Mouse (Mus musculus): ENCODE results near the gene Tulp3. TPM values are rescaled to one million over a fixed set of nuclear protein-coding genes. Genes with fewer than 3 reads are reported as not detected.

Gene Tulp3
- polyA plus RNA-seq (2014; fragmentation: Nextera tagmentation; extraction: Ambion mirVana): 22.0 and 23.1 TPM in 2 replicates

DNA sequence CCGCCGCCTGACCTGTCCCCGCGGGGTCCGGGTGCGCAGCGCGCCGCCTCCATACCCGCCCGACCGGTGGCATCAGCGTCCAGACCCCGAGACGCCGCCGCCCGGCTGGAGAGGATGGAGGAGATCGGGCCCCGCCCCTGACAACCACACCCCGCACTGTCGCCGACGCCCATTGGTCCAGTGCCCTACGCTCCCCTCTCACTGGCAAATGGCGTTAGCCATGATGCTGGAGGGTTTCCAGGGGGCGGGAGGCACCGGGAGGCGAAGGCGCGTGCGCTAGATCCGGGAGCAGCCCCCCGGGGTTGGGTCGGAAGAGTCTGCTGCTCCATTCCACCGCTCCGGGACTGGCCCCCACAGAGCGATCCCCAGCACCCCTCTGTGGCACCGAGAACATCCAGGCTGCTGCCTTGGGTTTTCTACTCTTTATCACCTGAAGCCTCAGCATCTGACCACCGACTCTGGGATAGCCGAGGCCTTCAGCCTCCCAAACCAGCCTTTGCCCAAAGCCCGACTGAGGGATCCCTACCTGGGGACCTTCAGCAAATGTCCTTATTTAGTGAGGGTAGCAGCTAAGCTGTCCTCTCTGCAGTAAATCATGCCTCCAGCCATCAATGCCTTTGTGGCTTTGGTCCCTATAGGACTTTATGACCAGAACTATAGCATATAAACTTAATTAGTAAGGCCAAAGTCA, at the start of gene Tulp3:
Gene Tulp3 (minus strand): TSS at position 126 of the 691 bp plus-strand sequence.
- H3K9me3 ChIP-seq (ENCODE audit: low read depth, low read length): no peaks in the 10 kb centered on the region
- peaks cover 29% of the 10 kb centered on the region for H3K36me3 ChIP-seq (ENCODE audit: insufficient read depth)
- peak within 1 kb of the TSS; percentile 81 for H3K4me2 ChIP-seq
- under 1% methylated on average over 42 of the region's 42 CpGs for WGBS
- peak within 1 kb of the TSS; percentile 71 for H3K9ac ChIP-seq
- DNase-seq (peak; percentile 98), ATAC-seq (ENCODE audit: insufficient read depth) (peak; percentile 99)
- TF ChIP-seq CTCF (IDR thresholded peaks at IDR 0.05; ENCODE audit: low read depth): no peak
- H3K27me3 ChIP-seq (ENCODE audit: insufficient read depth, low read length): no peaks in the 10 kb centered on the region
- 0 out of 2 replicates have a peak, but pooled peaks cover 3% of the 10 kb centered on the region for H3K4me1 ChIP-seq (ENCODE audit: insufficient read depth)
- peak within 1 kb of the TSS; percentile 74 for H3K4me3 ChIP-seq (ENCODE audit: low read depth, low read length)
- H3K27ac ChIP-seq (ENCODE audit: low read depth): peak within 1 kb of the TSS; percentile 88

- Histone ChIP-seq H3K36me3 (ENCODE audit: insufficient read depth) (peaks cover 34% of the 10 kb centered on the region), H3K27ac (ENCODE audit: low read depth) (no peak overlapping the region), H3K27me3 (ENCODE audit: insufficient read depth, low read length) (no peaks in the 10 kb centered on the region), H3K9ac (no peak overlapping the region), H3K9me3 (ENCODE audit: low read depth, low read length) (no peaks in the 10 kb centered on the region), H3K4me1 (ENCODE audit: insufficient read depth) (no peaks in the 10 kb centered on the region), H3K4me3 (ENCODE audit: low read depth, low read length) (no peak overlapping the region), H3K4me2 (no peak overlapping the region)
- DNase-seq: peak; percentile 15
- no peak for TF ChIP-seq CTCF (IDR thresholded peaks at IDR 0.05; ENCODE audit: low read depth)
- 51% methylated on average over 5 of the region's 5 CpGs for WGBS
- no peak for ATAC-seq (ENCODE audit: insufficient read depth)
Observed at GRCm38 (mm10) chr6:128404708-128405107, 49.1 kb upstream of the Tulp3 start.

DNA sequence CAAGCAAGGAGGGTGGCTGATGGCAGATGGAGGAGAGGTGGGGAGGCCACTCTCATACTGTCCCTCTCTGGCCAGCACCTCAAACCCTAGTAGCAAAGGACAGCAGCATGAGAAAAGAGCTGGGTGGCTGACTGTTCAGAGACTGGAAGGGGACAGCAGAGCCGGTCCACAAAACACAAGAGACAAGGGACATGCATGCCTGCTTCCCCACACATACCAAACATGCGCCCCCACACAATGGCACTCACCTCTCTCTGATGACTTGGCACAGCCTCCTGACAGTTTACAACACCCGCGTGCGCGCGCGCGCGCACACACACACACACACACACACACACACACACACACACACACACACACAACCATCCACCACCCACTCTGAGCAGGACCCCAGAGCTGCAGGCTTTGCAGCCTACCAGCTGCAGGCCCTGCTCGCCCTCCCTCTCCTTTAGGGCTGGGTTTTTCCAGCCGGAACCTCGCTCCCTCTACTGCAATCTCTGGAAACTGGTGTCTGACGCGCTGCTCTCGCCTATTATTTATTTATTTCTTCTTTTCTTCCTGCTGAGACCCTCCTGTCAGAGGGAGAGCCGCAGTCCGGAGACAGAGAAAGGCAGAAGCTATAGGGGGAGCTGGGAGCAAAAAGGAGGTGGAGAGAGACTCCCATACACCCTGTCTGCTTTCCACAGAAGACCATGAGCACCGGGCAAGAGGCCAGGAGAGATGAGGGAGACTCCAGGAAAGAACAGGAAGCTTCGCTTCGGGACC, 44.0 kb upstream of the Tulp3 start:
- Histone ChIP-seq H3K36me3 (ENCODE audit: insufficient read depth) (no peaks in the 10 kb centered on the region), H3K27ac (ENCODE audit: low read depth) (peak overlapping the region; percentile 3; the same call in 1 of the 2 replicates), H3K4me3 (ENCODE audit: low read depth, low read length) (peak overlapping the region; percentile 22), H3K27me3 (ENCODE audit: insufficient read depth, low read length) (no peaks in the 10 kb centered on the region), H3K9me3 (ENCODE audit: low read depth, low read length) (no peaks in the 10 kb centered on the region), H3K4me1 (ENCODE audit: insufficient read depth) (no peaks in the 10 kb centered on the region), H3K4me2 (peak overlapping the region; percentile 61), H3K9ac (peak overlapping the region; percentile 21)
- TF ChIP-seq CTCF (IDR thresholded peaks at IDR 0.05; ENCODE audit: low read depth): peak; percentile 12; the same call in 1 of the 2 replicates
- DNase-seq: peak; percentile 75
- 32% methylated on average over 21 of the region's 21 CpGs for WGBS
- ATAC-seq (ENCODE audit: insufficient read depth): peak; percentile 91

DNA sequence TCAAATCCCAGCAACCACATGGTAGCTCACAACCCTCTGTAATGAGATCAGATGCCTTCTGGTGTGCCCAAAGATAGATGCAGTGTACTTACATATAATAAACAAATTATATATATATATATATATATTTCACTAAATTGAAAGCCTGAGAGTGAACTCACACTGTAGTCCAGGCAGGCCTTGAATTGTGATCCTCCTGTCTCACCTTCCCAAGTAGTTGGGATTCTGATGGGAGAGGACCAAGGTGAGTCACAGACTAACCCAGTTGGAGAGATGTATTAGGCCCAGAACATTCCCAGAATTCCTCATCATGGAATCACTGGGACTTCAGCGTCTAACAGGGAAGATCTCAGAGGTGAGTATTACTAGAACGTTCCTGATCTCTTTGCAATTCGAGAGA, 43.3 kb upstream of the Tulp3 start, which contains the start of gene Nrip2:
Gene Nrip2 (plus strand): TSS at position 301 of the 400 bp plus-strand sequence.
- DNase-seq (no peak), ATAC-seq (ENCODE audit: insufficient read depth) (no peak)
- Histone ChIP-seq H3K27ac (ENCODE audit: low read depth) (peak within 1 kb of the TSS; percentile 3; the same call in 1 of the 2 replicates), H3K4me2 (peak within 1 kb of the TSS; percentile 61), H3K36me3 (ENCODE audit: insufficient read depth) (no peaks in the 10 kb centered on the region), H3K4me3 (ENCODE audit: low read depth, low read length) (peak within 1 kb of the TSS; percentile 22), H3K9me3 (ENCODE audit: low read depth, low read length) (no peaks in the 10 kb centered on the region), H3K27me3 (ENCODE audit: insufficient read depth, low read length) (no peaks in the 10 kb centered on the region), H3K4me1 (ENCODE audit: insufficient read depth) (no peaks in the 10 kb centered on the region), H3K9ac (peak within 1 kb of the TSS; percentile 21)
- no peak for TF ChIP-seq CTCF (IDR thresholded peaks at IDR 0.05; ENCODE audit: low read depth)
- 60% methylated on average over 3 of the region's 3 CpGs for WGBS

DNA sequence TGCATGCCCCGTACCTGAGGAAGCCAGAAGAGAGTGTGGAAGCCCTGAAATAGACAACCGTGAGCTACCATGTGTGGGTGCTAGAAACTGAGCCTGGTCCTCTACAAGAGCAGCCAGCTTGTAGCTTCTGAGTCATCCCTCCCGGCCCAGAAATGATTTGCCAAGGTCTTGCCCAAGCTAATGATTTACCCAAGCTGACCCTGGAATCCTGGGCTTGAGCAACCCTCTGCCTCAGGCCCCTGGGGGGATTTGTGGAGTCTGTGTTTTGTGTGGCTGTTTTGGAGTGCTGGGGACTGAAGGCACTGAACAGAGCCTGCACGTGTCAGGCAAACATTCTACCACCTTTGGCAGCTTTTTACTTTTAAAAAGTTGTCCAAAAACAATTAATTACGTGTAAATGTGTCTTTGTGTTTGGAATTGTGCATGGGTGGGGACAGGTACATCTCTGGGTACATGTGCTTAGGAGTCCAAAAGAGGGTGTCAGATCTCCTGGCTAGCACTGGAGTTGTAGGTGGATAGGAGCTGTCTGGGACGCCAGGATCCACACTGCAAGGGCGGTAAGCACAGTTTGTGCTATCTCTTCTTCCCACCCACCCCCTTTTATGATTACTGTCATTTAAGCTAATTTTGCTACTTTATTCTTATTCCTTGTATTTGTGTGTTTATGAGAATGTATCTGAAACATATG, 42.1 kb upstream of the Tulp3 start:
- no peak for DNase-seq
- H3K9ac ChIP-seq: no peak overlapping the region
- H3K4me3 ChIP-seq (ENCODE audit: low read depth, low read length): no peak overlapping the region
- no peak overlapping the region for H3K4me2 ChIP-seq
- TF ChIP-seq CTCF (IDR thresholded peaks at IDR 0.05; ENCODE audit: low read depth): no peak
- WGBS: 71% methylated on average over 7 of the region's 7 CpGs
- ATAC-seq (ENCODE audit: insufficient read depth): no peak
- H3K27ac ChIP-seq (ENCODE audit: low read depth): no peak overlapping the region
- H3K9me3 ChIP-seq (ENCODE audit: low read depth, low read length): no peaks in the 10 kb centered on the region
- no peaks in the 10 kb centered on the region for H3K27me3 ChIP-seq (ENCODE audit: insufficient read depth, low read length)
- H3K4me1 ChIP-seq (ENCODE audit: insufficient read depth): no peaks in the 10 kb centered on the region
- no peaks in the 10 kb centered on the region for H3K36me3 ChIP-seq (ENCODE audit: insufficient read depth)

DNA sequence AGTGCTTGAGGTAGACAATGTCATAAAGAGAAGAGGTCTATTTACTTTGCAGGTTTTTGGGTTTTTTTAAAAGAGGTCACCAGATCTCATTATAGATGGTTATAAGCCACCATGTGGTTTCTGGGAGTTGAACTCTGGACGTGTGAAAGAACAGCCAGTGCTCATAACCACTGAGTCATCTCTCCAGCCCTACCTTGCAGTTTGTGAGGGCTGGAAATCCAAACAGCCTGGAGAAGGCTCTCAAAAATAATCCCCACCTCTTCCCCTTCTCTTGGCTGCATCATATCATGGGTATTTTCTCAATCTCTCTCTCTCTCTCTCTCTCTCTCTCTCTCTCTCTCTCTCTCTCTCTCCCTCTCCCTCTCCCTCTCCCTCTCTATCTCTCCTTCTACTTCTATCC, 35.0 kb upstream of the Tulp3 start:
- WGBS: 50% methylated on average over 1 of the region's 1 CpGs
- no peaks in the 10 kb centered on the region for H3K9me3 ChIP-seq (ENCODE audit: low read depth, low read length)

More for the DNA sequence above, 35.0 kb upstream of the Tulp3 start:
- H3K9ac ChIP-seq: no peak overlapping the region
- H3K4me1 ChIP-seq (ENCODE audit: insufficient read depth): no peaks in the 10 kb centered on the region
- ATAC-seq (ENCODE audit: insufficient read depth): no peak
- TF ChIP-seq CTCF (IDR thresholded peaks at IDR 0.05; ENCODE audit: low read depth): no peak
- no peaks in the 10 kb centered on the region for H3K36me3 ChIP-seq (ENCODE audit: insufficient read depth)
- no peak overlapping the region for H3K4me3 ChIP-seq (ENCODE audit: low read depth, low read length)
- no peak for DNase-seq
- no peak overlapping the region for H3K27ac ChIP-seq (ENCODE audit: low read depth)
- no peak overlapping the region for H3K4me2 ChIP-seq
- H3K27me3 ChIP-seq (ENCODE audit: insufficient read depth, low read length): no peaks in the 10 kb centered on the region
